Mouse (Mus musculus): Measurements from ENCODE around the gene Pik3cd. TPM values are rescaled to one million over a fixed set of nuclear protein-coding genes. Genes with fewer than 3 reads are reported as not detected.

Pik3cd gene
- polyA plus RNA-seq, 1 experiment from 2014 or later = 21.0 TPM

GRCm38 (mm10) chr4:149665016-149665691 is 37.2 kb downstream of the Pik3cd start:
- Histone ChIP-seq H3K4me1 (replicated peaks; ENCODE audit: control insufficient read depth, insufficient read depth, low read length) (no peaks in the 10 kb centered on the region), H3K9me3 (ENCODE audit: control insufficient read depth, low read length) (no peaks in the 10 kb centered on the region), H3K4me2 (ENCODE audit: low read length) (no peak overlapping the region), H3K4me3 (replicated peaks; ENCODE audit: low read length) (no peak overlapping the region), H3K27ac (ENCODE audit: low read length) (no peak overlapping the region), H3K9ac (replicated peaks; ENCODE audit: low read depth, low read length) (no peak overlapping the region), H3K36me3 (ENCODE audit: control insufficient read depth, insufficient read depth) (peaks cover 3% of the 10 kb centered on the region; the same call in 1 of the 2 replicates), H3K27me3 (replicated peaks; ENCODE audit: control insufficient read depth, insufficient read depth, low read length) (no peaks in the 10 kb centered on the region)
- no peak for ATAC-seq
- 83% methylated on average over 6 of the region's 6 CpGs for WGBS

GRCm38 (mm10) chr4:149663849-149664503 is 38.4 kb downstream of the Pik3cd start:
- H3K4me1 ChIP-seq (replicated peaks; ENCODE audit: control insufficient read depth, insufficient read depth, low read length) = no peaks in the 10 kb centered on the region
- no peaks in the 10 kb centered on the region for H3K27me3 ChIP-seq (replicated peaks; ENCODE audit: control insufficient read depth, insufficient read depth, low read length)
- no peak for ATAC-seq
- H3K4me2 ChIP-seq (ENCODE audit: low read length) = no peak overlapping the region
- no peak overlapping the region for H3K4me3 ChIP-seq (replicated peaks; ENCODE audit: low read length)
- 86% methylated on average over 7 of the region's 7 CpGs for WGBS
- H3K9me3 ChIP-seq (ENCODE audit: control insufficient read depth, low read length) = no peaks in the 10 kb centered on the region
- no peak overlapping the region for H3K27ac ChIP-seq (ENCODE audit: low read length)
- no peak overlapping the region for H3K9ac ChIP-seq (replicated peaks; ENCODE audit: low read depth, low read length)
- H3K36me3 ChIP-seq (ENCODE audit: control insufficient read depth, insufficient read depth) = peaks cover 5% of the 10 kb centered on the region; the same call in 1 of the 2 replicates

- Histone ChIP-seq H3K27me3 (replicated peaks; ENCODE audit: control insufficient read depth, insufficient read depth, low read length) (no peaks in the 10 kb centered on the region), H3K4me1 (replicated peaks; ENCODE audit: control insufficient read depth, insufficient read depth, low read length) (no peaks in the 10 kb centered on the region), H3K4me2 (ENCODE audit: low read length) (no peak overlapping the region), H3K9me3 (ENCODE audit: control insufficient read depth, low read length) (no peaks in the 10 kb centered on the region), H3K27ac (ENCODE audit: low read length) (no peak overlapping the region), H3K9ac (replicated peaks; ENCODE audit: low read depth, low read length) (no peak overlapping the region), H3K4me3 (replicated peaks; ENCODE audit: low read length) (no peak overlapping the region), H3K36me3 (ENCODE audit: control insufficient read depth, insufficient read depth) (peaks cover 7% of the 10 kb centered on the region)
- ATAC-seq = no peak
- WGBS = 88% methylated on average over 14 of the region's 14 CpGs
Observed at GRCm38 (mm10) chr4:149661967-149662589, 40.3 kb downstream of the Pik3cd start.

GRCm38 (mm10) chr4:149660598-149660997 is 41.8 kb downstream of the Pik3cd start:
- WGBS = 87% methylated on average over 7 of the region's 7 CpGs
- ATAC-seq = no peak

GRCm38 (mm10) chr4:149659495-149660116 is 42.8 kb downstream of the Pik3cd start:
- no peak for ATAC-seq
- WGBS = 78% methylated on average over 25 of the region's 25 CpGs

More at GRCm38 (mm10) chr4:149660598-149660997, 41.8 kb downstream of the Pik3cd start:
- peaks cover 10% of the 10 kb centered on the region for H3K36me3 ChIP-seq (ENCODE audit: control insufficient read depth, insufficient read depth)
- no peaks in the 10 kb centered on the region for H3K9me3 ChIP-seq (ENCODE audit: control insufficient read depth, low read length)
- H3K4me2 ChIP-seq (ENCODE audit: low read length) = no peak overlapping the region
- H3K27ac ChIP-seq (ENCODE audit: low read length) = no peak overlapping the region
- no peak overlapping the region for H3K9ac ChIP-seq (replicated peaks; ENCODE audit: low read depth, low read length)
- H3K4me3 ChIP-seq (replicated peaks; ENCODE audit: low read length) = no peak overlapping the region
- no peaks in the 10 kb centered on the region for H3K4me1 ChIP-seq (replicated peaks; ENCODE audit: control insufficient read depth, insufficient read depth, low read length)
- no peaks in the 10 kb centered on the region for H3K27me3 ChIP-seq (replicated peaks; ENCODE audit: control insufficient read depth, insufficient read depth, low read length)

GRCm38 (mm10) chr4:149657858-149658416 is 44.4 kb downstream of the Pik3cd start:
- H3K4me1 ChIP-seq (replicated peaks; ENCODE audit: control insufficient read depth, insufficient read depth, low read length) = no peaks in the 10 kb centered on the region
- no peaks in the 10 kb centered on the region for H3K9me3 ChIP-seq (ENCODE audit: control insufficient read depth, low read length)
- WGBS = 82% methylated on average over 11 of the region's 11 CpGs
- H3K4me2 ChIP-seq (ENCODE audit: low read length) = no peak overlapping the region
- no peak for ATAC-seq
- H3K36me3 ChIP-seq (ENCODE audit: control insufficient read depth, insufficient read depth) = peaks cover 17% of the 10 kb centered on the region
- no peak overlapping the region for H3K9ac ChIP-seq (replicated peaks; ENCODE audit: low read depth, low read length)
- no peak overlapping the region for H3K4me3 ChIP-seq (replicated peaks; ENCODE audit: low read length)
- no peaks in the 10 kb centered on the region for H3K27me3 ChIP-seq (replicated peaks; ENCODE audit: control insufficient read depth, insufficient read depth, low read length)
- H3K27ac ChIP-seq (ENCODE audit: low read length) = no peak overlapping the region

More at GRCm38 (mm10) chr4:149659495-149660116, 42.8 kb downstream of the Pik3cd start:
- Histone ChIP-seq H3K4me3 (replicated peaks; ENCODE audit: low read length) (no peak overlapping the region), H3K27me3 (replicated peaks; ENCODE audit: control insufficient read depth, insufficient read depth, low read length) (no peaks in the 10 kb centered on the region), H3K36me3 (ENCODE audit: control insufficient read depth, insufficient read depth) (peaks cover 13% of the 10 kb centered on the region), H3K27ac (ENCODE audit: low read length) (no peak overlapping the region), H3K4me2 (ENCODE audit: low read length) (no peak overlapping the region), H3K4me1 (replicated peaks; ENCODE audit: control insufficient read depth, insufficient read depth, low read length) (no peaks in the 10 kb centered on the region), H3K9ac (replicated peaks; ENCODE audit: low read depth, low read length) (no peak overlapping the region), H3K9me3 (ENCODE audit: control insufficient read depth, low read length) (no peaks in the 10 kb centered on the region)

- no peak for ATAC-seq
- no peak overlapping the region for H3K9ac ChIP-seq (replicated peaks; ENCODE audit: low read depth, low read length)
- WGBS = 90% methylated on average over 4 of the region's 4 CpGs
- H3K27me3 ChIP-seq (replicated peaks; ENCODE audit: control insufficient read depth, insufficient read depth, low read length) = no peaks in the 10 kb centered on the region
- peaks cover 22% of the 10 kb centered on the region for H3K36me3 ChIP-seq (ENCODE audit: control insufficient read depth, insufficient read depth)
- no peak overlapping the region for H3K4me3 ChIP-seq (replicated peaks; ENCODE audit: low read length)
- H3K9me3 ChIP-seq (ENCODE audit: control insufficient read depth, low read length) = no peaks in the 10 kb centered on the region
- H3K4me1 ChIP-seq (replicated peaks; ENCODE audit: control insufficient read depth, insufficient read depth, low read length) = no peaks in the 10 kb centered on the region
- H3K4me2 ChIP-seq (ENCODE audit: low read length) = no peak overlapping the region
- no peak overlapping the region for H3K27ac ChIP-seq (ENCODE audit: low read length)
Observed at GRCm38 (mm10) chr4:149654232-149654631, 48.1 kb downstream of the Pik3cd start.

GRCm38 (mm10) chr4:149650493-149651193 is 51.7 kb downstream of the Pik3cd start:
- Histone ChIP-seq H3K4me2 (ENCODE audit: low read length) (no peak overlapping the region), H3K27me3 (replicated peaks; ENCODE audit: control insufficient read depth, insufficient read depth, low read length) (no peaks in the 10 kb centered on the region), H3K9ac (replicated peaks; ENCODE audit: low read depth, low read length) (no peak overlapping the region), H3K9me3 (ENCODE audit: control insufficient read depth, low read length) (no peaks in the 10 kb centered on the region), H3K4me1 (replicated peaks; ENCODE audit: control insufficient read depth, insufficient read depth, low read length) (no peaks in the 10 kb centered on the region), H3K36me3 (ENCODE audit: control insufficient read depth, insufficient read depth) (peaks cover 31% of the 10 kb centered on the region), H3K4me3 (replicated peaks; ENCODE audit: low read length) (no peak overlapping the region), H3K27ac (ENCODE audit: low read length) (no peak overlapping the region)
- no peak for ATAC-seq
- 74% methylated on average over 24 of the region's 24 CpGs for WGBS

Measured in forebrain, embryonic 16.5 days (tissue).